Mouse (Mus musculus) kidney, adult 11 months (tissue): ENCODE data around the gene Rasa2.
"Not testable (repeated sequence)": the region's sequence is repeated elsewhere in the genome, so short reads cannot be mapped to it uniquely, and the experiment has no call there.

Experiments used
- DNase-seq: peaks from one replicate; pipeline ENCODE4 v3.0.0; 2022

Gene Rasa2

GRCm38 (mm10) chr9:96578190-96578589 is 53.2 kb downstream of the Rasa2 start:
- DNase-seq = no peak

- no peak for DNase-seq
Measured at GRCm38 (mm10) chr9:96577674-96578073, 53.7 kb downstream of the Rasa2 start.

- DNase-seq = no peak
Measured at GRCm38 (mm10) chr9:96573252-96573651, 58.2 kb downstream of the Rasa2 start.

DNA sequence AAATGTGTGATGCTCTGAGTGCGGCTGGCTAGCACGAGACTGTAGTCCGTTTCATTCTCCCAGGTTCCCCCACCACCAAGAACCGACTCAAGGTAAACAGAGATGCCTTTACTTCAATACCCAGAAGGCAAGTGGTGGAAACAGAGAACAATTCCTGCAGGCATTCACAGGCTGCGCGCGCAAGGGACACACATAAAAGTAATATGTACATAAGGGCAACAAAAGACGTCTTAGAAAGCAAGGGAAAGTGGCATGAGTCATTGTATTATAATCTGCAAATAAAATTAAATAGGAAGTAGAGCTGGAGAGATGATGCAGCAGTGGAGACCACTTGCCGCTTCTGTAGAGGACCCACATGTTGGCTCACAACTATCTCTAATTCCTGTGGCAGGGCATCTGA is 58.7 kb downstream of the Rasa2 start:
- DNase-seq = no peak

- DNase-seq = no peak
Measured at GRCm38 (mm10) chr9:96566470-96566996, 64.9 kb downstream of the Rasa2 start.

DNA sequence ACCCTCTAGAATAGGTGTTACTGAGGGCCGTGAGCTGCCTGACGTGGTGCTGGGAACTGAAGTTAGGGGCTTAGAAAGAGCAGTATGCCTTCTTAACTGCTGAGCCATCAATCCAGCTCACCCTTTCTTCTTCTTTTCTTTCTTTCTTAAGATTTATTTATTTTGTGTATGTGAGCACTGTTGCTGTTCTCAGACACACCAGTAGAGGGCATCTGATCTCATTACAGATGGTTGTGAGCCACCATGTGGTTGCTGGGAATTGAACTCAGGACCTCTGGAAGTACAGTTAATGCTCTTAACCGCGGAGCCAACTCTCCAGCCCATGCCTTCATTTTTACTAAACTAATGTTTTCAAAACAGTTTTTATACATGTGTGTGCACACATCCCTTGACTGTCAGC is 67.9 kb downstream of the Rasa2 start:
- DNase-seq = no peak

- no peak for DNase-seq
Measured at GRCm38 (mm10) chr9:96559148-96559547, 72.3 kb downstream of the Rasa2 start.

DNA sequence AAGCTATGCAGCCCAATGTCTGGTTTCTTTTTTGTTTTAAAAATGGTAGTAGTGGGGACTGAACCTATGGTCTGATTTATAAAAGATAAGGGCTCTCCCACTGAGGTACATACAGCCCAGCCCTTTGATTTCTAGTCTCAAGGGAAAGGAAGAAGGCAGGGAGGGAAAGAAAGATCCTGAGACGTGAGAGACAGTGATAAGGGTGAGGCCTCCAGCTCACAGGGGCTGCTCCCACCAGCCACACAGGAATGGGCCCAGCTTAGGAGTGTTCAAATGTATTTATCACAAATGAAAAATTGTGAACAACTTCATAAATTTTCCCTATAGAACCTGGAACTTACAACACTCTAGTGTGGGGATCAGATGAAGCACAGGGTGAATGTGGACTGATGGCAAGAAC is 72.8 kb downstream of the Rasa2 start:
- no peak for DNase-seq

- no peak for DNase-seq
Measured at GRCm38 (mm10) chr9:96554095-96554494, 77.3 kb downstream of the Rasa2 start.

DNA sequence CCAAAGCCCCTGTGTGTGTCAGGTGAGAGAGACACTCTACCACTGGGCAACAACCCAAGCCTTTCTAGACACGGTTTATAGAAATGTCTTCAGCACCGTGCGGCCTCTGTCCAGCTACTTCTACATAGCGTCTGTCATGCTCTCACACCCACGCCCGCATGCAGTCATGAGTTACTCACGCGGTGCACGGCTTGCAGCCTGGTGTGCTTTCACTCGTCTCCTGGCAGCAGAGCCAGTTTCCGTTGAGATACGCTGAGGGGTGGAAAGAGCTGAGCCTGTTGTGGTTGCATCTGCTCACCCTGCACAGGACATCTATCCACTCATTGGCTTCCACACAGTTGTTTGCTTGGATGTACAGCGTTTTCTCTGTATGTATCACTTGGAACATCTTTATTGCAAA is 86.0 kb downstream of the Rasa2 start:
- DNase-seq = no peak

DNA sequence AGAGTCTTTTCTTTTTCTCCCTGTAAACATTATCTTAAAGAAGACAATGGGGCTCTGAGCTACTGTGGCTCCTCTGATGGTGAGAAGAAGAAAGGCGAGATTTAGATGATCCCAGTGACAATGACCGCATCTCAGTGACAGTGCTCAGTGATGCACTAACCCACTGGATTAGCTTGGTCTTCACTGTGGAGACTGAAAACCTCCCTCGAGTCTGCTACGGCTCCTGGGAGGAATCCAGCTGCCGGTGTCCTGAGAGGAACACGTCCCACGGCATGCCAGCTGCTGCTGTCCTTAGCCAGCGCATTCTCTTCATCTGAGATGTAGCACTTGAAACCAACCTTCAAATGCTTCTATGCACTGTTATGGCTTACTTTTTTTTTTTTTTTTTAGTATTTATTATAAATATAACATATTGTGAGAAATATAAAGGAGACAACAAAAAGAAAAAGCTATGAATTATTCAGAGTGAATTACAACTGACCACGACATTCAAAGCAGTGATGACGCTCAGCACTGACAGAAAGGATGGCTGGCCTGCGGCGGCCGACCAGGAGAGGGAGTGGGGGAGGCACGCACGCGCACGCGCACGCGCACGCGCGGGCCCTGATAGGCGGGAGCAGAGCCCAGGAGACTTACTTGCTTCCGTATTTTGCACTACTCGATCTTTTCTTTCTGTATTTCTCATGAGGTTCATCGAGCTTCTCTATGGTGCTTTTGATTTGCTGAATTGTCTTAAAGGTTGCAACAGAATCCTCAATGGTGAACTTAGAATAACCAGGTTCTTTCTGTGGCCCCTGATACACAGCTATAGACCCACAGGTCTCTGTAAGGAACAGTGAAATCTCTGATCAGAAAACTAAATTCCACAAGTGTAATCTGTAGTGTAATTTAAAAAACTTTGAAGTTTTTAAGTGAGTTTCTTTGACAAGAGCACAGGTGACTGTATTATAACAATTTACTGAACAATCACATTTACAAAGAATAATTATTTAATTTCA is 87.5 kb downstream of the Rasa2 start:
- no peak for DNase-seq

DNA sequence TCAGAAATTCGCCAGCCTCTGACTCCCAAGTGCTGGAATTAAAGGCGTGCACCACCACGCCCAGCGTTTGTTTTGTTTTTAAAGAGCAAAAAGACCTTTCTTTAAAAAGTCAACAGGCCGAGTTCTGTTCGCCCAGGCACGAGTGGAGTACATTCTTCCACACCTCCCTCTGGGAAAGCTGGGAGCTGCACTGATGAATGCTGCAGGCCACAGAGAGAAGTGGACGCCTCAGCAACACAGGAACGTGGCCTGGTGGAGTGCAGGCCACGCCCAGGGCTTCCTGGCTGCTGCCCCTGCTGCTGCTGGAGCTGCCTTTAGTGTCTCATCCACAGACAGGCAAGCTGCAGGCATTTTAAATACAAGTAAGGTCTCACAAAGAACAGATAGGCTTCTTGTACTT is 92.5 kb downstream of the Rasa2 start:
- DNase-seq = no peak

GRCm38 (mm10) chr9:96537615-96537919 is 93.8 kb downstream of the Rasa2 start:
- DNase-seq = no peak

GRCm38 (mm10) chr9:96536895-96537614 is 94.4 kb downstream of the Rasa2 start:
- no peak for DNase-seq

GRCm38 (mm10) chr9:96536093-96536492 is 95.3 kb downstream of the Rasa2 start:
- DNase-seq = not testable (repeated sequence)

DNA sequence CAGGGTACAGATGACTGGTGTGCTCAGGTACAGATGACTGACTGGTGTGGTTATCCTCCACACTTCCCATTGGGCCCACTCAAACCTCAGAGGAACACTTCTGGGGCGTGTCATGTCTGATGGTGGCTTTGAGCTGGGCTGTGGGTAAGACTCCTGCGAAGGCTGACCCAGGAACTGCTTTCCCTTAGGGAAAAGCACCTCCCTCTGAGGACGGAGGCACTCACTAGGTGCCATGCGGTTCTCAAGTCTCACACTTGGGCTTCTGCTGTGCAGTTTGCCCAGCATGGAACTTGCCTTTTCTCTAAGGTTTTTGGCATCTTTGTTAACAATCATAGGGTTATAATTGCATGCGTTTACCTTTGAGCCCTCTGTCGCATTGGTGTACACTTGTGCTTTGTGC is 96.0 kb downstream of the Rasa2 start:
- no peak for DNase-seq

GRCm38 (mm10) chr9:96534256-96534655 is 97.2 kb downstream of the Rasa2 start:
- no peak for DNase-seq

DNA sequence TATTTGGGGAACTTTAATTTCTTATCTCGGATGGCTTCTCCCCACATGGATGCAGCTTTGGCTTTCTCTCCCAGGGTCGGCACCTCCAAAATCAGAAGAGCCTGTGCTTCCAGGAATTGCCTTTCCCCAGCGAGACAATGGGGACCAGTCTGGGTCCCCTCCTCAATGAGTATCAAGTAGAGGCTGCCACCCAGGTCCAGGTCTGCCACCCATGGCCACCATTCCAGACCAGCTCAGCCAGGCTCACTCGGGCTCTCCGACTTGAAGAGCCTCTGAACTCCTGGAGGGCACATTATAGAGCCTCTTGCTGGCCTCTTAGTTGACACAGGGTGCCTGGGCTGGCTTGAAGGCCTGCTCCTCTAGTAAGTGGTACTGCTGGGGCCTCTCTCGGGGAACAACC is 97.9 kb downstream of the Rasa2 start:
- DNase-seq = no peak

GRCm38 (mm10) chr9:96532531-96532930 is 98.9 kb downstream of the Rasa2 start:
- no peak for DNase-seq

DNA sequence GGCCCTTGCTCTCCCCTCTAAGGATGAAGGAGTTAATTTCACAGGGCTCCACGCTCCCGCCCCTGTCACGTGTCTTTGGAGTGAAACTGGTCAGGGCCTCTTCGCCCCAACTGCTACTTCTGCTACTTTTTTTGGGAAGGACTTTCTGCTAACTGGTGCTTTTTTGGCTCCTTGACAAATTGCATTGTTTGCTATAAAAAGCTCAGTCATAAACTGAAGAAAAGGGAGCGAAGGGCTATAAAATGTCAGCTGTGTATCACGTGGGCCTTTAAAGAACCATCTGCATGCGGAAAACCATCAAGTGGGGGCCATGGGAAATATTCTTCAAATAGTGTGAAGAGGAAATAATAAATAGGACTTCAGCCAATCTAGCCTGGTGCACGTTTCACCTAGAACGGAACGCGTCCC is 100.7 kb downstream of the Rasa2 start:
- DNase-seq = peak; percentile 52

- no peak for DNase-seq
Measured at GRCm38 (mm10) chr9:96529961-96530673, 101.3 kb downstream of the Rasa2 start.

- DNase-seq = no peak
Measured at GRCm38 (mm10) chr9:96526011-96526410, 105.4 kb downstream of the Rasa2 start.

- DNase-seq = no peak
Measured at GRCm38 (mm10) chr9:96524972-96525506, 106.4 kb downstream of the Rasa2 start, which contains the start of gene Gm28729. TSS of gene Gm28729 (minus strand) at chr9:96525264.
